Mouse (Mus musculus): ENCODE results near the gene Prdm1.

Gene Prdm1

DNA sequence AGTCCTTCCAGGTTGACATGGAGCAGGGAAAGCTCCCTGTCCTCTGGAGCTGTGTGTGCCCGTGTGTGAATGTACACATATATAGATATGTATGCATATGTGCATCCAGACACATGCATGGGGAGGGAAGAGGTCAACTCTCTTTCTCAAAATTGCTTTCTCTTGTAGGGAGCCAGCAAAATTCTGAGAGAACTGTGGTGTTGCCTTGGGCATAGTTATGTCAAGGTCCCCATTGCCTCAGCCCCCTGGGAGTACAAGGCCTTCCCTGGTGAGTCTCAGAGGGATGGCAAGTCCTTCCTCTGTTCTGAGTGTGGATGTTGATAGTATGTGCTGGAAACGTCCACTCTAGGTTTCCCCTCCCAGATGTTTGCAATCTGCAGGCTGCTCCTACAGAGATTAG is 109.4 kb downstream of the Prdm1 start:
- DNase-seq (ENCODE audit: low spot score), result no peak

DNA sequence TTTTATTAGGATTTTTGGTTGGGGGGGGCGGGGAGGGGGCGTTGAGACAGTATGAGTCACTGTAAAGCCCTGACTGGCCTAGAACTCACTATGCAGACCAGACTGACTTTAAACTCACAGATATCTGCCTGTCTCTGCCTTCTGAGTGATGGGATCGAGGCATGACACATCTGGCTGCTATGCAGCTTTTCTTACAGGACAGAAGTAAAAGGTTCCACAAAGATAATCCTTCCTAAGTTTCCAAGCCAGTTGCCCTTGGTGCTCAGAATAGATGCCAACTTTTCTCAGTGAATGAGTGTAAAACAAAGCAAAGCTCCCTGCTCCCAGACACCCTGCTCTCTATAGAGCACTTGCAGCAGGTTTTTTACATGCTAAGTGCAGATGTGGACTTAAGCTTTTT is 112.7 kb downstream of the Prdm1 start:
- no peak for DNase-seq (ENCODE audit: low spot score)

DNA sequence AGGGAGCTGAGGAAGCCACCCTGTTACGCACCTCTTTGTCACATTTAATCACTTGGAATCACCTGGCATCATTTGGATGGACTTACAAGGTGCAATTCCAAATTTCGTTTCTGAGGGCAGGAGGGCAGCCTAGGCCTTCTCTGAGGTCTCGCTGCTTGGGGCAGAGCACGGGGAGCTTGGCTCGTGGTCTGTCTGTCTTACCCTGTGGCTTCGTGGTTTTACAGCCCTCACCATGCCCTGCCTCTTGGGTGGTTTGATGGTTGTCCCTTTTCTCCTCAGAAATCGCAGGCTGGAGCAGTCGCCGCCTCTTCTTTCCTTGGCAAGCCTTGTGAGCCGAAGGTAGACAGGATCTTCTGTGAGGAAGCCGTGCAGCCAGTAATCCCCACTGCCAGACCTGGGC is 118.3 kb downstream of the Prdm1 start:
- DNase-seq (ENCODE audit: low spot score), result no peak

DNA sequence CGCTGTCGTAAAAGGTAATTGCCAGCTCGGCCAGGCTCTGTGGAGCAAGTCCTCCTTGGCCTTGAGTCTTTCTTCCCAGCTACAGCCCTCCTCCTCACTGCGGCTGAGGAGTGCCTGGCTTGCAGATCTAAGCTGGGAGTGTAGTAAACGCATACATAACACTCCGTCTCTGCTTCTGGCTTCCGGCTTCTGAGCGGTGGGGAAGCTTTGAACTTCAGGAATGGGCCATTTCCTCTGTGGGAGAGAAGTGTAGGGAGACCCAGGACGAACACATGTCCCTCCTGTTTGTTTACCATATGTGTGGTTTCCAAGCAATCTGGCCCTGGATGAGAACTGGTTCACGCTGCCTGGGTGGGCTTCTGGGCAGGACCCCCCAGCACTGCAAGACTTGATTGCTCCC is 119.2 kb downstream of the Prdm1 start:
- no peak for DNase-seq (ENCODE audit: low spot score)

DNA sequence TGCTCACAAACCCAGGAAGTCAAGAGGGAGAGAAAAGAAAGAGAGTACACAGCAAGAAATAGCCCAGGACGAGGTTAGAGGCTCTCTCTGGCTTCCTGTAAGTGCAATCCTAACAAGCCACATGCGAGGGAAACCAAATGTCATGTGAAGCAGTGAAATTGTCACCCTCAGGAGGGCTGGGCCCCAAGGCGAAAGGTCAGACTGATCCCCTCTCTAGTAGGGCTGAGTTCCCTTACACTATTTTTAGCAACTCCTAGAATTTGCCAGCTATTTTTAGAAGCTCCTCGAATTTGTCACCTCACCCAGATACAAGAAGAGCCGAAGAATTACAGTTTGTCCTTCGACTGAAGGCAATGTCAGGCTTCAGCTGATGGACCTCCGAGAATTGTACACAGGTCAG is 124.9 kb downstream of the Prdm1 start:
- DNase-seq (ENCODE audit: low spot score), result no peak

DNA sequence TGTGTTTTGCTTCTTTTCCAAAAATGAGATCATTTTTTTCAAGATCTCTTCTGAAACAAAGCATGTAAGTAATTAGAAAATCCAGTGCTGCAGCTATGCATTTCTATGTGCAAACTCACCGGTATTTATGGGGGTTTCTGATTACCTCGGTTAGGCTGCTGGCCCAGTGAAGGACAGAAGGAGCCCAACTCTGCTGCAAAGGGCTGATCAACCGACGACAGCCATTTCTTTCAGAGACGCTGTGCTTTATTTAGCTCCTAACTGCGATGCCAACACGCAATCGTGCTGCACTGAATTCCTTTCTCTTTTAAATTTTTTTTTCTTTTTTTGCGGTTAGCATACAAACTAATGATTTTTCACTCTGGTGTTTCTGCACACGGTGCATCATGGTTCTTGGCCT is 126.7 kb downstream of the Prdm1 start:
- DNase-seq (ENCODE audit: low spot score), result no peak

DNA sequence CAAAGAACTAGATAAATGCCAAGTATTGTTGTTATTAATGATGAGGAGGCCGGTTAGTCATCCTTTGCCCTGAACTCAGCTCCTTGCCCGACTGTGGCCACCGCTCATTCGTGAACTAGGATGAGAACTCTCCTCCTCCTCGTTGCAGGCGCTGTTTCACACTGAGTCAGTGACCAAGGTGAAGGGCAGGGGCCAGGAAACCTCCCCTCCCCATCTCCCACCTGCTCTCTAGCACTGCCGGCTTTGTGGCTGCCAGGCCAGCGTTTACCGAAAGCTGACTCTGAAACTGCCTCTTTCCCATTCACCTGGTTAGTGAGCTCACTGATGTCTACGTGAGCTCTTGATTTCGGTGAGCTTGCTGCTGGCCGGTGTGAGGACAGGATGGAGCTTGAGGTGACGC is 127.7 kb downstream of the Prdm1 start:
- DNase-seq (ENCODE audit: low spot score), result no peak

DNA sequence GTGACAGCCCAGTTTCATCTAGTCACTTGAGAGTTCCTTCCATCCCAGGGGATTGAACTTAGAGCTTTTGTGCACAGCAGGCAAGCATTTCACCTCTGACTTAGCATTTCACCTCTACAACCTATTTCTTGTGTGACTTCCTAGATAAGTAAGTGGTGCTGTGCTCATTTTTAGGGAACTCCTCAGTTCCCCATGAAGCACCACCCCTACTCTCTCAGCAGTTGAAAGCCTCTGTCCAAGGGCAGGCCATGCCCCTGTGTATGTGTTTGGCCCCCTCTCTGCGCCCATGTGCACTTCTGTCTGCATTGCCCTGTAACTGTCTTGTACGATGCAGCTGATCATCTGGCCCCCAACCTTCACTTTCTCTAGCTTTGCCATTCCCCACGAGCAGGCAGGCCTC is 128.2 kb downstream of the Prdm1 start:
- no peak for DNase-seq (ENCODE audit: low spot score)

DNA sequence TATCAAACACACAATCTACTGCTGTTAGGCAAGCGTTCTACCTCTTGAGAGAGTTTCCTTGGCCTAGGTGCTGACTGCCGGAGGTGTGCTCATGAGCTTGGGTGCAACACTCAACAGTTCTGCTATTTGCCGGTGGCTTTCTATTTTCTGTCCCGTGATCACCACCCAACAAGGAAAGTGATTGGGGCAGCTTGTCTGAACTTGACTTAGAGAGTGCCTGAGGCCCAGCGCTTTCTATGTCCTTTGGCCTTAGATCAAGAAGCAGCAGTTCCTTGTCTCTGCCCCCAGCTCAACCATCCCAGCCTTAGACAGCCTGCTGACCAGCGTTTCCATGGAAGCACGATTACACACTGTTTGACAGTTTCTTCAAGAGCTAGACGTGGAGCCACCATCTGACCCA is 135.4 kb downstream of the Prdm1 start:
- DNase-seq (ENCODE audit: low spot score), result no peak

DNA sequence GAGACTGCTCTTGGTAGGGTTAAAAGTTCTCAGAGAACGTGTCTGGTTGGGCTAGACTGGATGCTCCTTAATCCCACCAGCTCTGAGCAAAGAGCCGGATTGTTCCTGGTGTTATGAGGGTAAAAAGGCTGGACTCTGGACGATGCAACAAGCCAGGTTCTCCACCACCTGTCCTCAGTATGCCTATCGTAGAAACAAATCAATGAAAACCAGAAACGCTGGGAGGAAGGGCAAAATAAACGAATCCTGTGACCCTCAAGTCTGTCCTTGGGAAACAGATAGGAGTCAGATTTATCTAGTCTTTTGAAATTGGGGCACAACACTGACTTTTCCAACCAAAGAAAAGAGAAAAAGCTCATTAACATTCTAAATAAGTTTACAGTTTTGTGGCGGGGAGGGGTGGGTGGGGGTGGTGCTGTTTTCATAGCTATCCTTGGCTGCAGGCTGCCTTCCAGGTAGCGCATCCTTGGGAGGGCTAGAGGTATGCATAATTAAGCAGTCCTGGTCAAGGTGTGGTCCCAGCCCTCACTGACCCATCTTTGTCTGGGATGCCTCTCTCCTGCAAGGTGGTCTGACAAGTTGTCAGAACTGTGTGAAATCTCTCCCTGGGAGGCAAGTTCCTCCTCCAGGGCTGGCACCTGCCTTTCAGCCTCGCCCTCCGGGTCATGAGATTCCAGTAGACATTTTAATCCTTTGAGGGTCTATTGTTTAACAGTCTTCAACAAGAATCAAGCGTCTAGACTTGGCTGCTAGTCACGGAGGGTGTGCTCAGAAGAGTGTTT is 136.6 kb downstream of the Prdm1 start:
- no peak for DNase-seq (ENCODE audit: low spot score)

DNA sequence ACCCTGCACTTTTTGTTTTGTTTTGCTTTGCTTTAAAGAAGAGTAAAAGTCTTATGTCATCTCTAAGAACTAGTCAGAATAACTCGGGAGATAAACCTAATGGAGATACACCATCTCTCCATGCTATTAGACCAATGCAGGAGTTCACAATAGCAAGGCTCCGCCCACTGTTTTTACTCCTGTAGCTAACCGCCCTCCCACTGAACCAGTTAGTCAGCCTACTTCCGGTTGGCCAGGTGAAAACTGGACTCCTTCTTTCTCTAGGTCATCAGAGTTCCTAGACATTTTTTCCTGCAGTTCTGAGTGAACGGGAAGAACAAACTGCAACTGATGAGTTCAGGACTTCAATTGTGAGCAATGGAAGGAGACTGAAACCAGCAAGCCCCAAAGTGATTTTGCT is 138.0 kb downstream of the Prdm1 start:
- DNase-seq (ENCODE audit: low spot score), result no peak

DNA sequence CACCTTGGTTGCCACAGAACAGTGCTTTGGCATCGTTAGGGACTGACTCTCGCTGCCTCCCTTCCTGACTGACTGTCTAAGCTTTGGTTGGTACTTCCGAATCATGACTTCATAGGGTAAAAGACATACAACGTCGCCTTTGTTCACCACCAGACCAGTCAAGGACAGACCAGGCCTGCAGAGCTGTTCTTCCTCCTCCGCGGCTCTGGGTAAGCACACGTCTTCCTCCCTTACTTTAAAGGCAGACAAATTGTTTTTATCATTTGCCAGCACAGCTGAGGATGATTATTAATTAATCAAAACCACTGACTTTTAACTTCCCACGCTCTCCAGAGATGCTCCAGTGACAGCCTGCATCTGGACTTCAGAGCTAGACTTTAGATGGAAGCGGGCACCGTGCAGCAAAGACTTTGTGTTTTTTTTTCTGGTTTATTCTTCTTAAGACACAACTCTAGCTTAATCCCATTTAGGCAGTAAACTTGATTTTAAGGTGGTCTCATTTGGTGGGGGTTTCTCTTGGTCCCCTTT is 139.5 kb downstream of the Prdm1 start:
- no peak for DNase-seq (ENCODE audit: low spot score)

Data from urinary bladder, postnatal 10 days (tissue).